Mouse (Mus musculus): Measurements from ENCODE around the gene Slc26a8.

Gene Slc26a8

GRCm38 (mm10) chr17:28592998-28593397, 97.0 kb downstream of the Slc26a8 start:
- DNase-seq (ENCODE audit: low spot score) = peak; percentile 71

GRCm38 (mm10) chr17:28591476-28591875, 98.6 kb downstream of the Slc26a8 start:
- DNase-seq (ENCODE audit: low spot score) = no peak

GRCm38 (mm10) chr17:28590596-28590995, 99.4 kb downstream of the Slc26a8 start:
- DNase-seq (ENCODE audit: low spot score) = no peak

- DNase-seq (ENCODE audit: low spot score) = peak; percentile 80
These were observed 101.4 kb downstream of the Slc26a8 start for GRCm38 (mm10) chr17:28588591-28588990.

Data from adipocyte (in vitro differentiated cells).